Mouse (Mus musculus): ENCODE data around the gene Gm26558. TPM values are rescaled to one million over a fixed set of nuclear protein-coding genes. Genes with fewer than 3 reads are reported as not detected.

Gene Gm26558
- not detected in 2 replicates for polyA plus RNA-seq (2011; ENCODE audit: insufficient read depth, insufficient read length, low replicate concordance, missing spikeins)

DNA sequence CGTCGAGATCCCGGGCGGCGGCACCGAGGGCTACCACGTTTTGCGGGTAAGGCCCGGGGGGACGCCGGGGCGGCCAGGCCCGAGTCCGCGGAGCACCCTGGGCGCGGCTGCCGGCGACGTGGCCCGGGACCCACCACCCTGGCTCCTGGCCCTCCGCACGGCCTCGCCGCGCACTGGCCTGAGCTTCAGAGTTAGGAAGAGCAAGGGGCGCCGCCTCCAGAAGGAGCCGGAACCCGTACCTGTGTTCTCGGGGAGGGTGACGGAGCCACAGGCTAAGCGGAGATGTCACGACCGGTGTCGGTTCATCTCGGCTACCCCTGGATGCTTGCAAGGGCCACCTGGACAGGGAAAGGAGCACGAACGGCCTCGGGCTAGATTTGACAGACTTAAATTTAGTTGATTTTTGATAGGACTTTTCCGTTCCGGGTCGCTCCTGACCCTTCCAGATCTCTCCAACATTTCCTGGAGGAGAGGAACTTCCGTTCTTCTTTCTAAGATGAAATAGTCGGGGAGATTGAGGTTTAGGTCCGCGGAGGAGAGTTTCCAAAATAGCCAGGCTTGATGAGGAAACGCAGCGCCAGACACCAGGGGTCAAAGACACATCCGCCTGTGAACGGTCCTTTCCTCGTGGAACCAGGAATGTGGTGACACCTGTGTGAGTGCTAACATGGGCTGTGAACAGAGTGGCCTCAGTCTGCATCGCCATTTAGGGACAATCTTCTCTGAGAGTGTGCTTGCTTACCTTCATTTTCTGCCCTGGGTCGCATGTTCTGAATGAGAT is at the start of gene Gm26558:
Gene Gm26558, minus strand, starts transcription at position 394 of the 781 bp plus-strand sequence.
- peak within 1 kb of the TSS; percentile 90 for H3K4me3 ChIP-seq (replicated peaks; ENCODE audit: control insufficient read depth, low read depth, low read length)
- H3K4me1 ChIP-seq (ENCODE audit: control insufficient read depth, insufficient read depth, low read length) = no peaks in the 10 kb centered on the region; the same call in 1 of the 2 replicates
- peak within 1 kb of the TSS; percentile 95 for H3K27ac ChIP-seq (ENCODE audit: control insufficient read depth, insufficient read depth, low read depth, low read length, poor library complexity)
- under 1% methylated on average over 54 of the region's 54 CpGs for WGBS
- TF ChIP-seq POLR2A (IDR thresholded peaks at IDR 0.05; ENCODE audit: borderline replicate concordance, control insufficient read depth, low read depth, low read length) (no peak), CTCF (IDR thresholded peaks at IDR 0.05; ENCODE audit: control insufficient read depth, insufficient read depth, low read length) (no peak)

DNA sequence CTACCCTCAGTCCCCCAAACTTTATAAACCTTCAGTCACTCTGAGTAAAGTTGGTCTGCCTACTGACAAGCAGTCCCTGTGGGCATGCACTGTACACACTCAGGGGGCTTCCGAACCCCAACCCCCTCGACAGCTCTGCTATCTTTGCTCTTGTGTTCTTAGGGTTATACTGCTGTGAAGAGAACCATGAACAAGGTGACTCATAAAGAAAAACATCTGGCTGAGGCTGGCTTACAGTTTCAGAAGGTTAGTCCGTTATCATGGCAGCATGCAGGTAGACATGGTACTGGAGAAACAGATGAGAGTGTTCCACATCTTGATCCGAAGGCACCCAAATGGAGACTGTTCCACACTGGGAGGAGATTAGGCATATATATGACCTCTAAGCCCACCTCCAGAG is 49.0 kb upstream of the Gm26558 start:
- 93% methylated on average over 4 of the region's 4 CpGs for WGBS
- TF ChIP-seq POLR2A (IDR thresholded peaks at IDR 0.05; ENCODE audit: borderline replicate concordance, control insufficient read depth, low read depth, low read length) = no peak
- TF ChIP-seq CTCF (IDR thresholded peaks at IDR 0.05; ENCODE audit: control insufficient read depth, insufficient read depth, low read length) = no peak
- H3K4me1 ChIP-seq (ENCODE audit: control insufficient read depth, insufficient read depth, low read length) = no peaks in the 10 kb centered on the region
- H3K27ac ChIP-seq (ENCODE audit: control insufficient read depth, insufficient read depth, low read depth, low read length, poor library complexity) = no peak overlapping the region
- H3K4me3 ChIP-seq (replicated peaks; ENCODE audit: control insufficient read depth, low read depth, low read length) = no peak overlapping the region

DNA sequence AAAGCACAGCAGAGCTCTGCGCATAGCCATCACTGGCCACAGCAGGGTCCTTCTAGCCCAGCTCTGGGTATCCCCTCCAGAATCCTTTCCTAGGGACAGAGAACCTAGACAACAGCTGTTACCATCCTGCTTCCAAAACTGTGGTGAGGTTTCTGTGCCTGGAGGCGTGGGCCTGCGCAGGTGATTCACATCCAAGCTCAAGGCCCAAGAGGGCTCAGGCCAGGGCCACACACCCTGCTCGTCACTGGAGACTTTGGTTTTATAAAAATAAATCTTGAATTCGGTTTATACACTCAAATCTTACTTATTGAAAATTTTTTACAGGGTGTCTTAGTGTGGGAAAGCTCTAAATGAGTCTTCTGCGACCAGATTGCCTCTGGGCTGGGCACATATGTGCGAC is 48.3 kb upstream of the Gm26558 start:
- 95% methylated on average over 7 of the region's 7 CpGs for WGBS
- Histone ChIP-seq H3K4me3 (replicated peaks; ENCODE audit: control insufficient read depth, low read depth, low read length) (no peak overlapping the region), H3K27ac (ENCODE audit: control insufficient read depth, insufficient read depth, low read depth, low read length, poor library complexity) (no peak overlapping the region), H3K4me1 (ENCODE audit: control insufficient read depth, insufficient read depth, low read length) (no peaks in the 10 kb centered on the region)
- TF ChIP-seq POLR2A (IDR thresholded peaks at IDR 0.05; ENCODE audit: borderline replicate concordance, control insufficient read depth, low read depth, low read length) (no peak), CTCF (IDR thresholded peaks at IDR 0.05; ENCODE audit: control insufficient read depth, insufficient read depth, low read length) (no peak)

DNA sequence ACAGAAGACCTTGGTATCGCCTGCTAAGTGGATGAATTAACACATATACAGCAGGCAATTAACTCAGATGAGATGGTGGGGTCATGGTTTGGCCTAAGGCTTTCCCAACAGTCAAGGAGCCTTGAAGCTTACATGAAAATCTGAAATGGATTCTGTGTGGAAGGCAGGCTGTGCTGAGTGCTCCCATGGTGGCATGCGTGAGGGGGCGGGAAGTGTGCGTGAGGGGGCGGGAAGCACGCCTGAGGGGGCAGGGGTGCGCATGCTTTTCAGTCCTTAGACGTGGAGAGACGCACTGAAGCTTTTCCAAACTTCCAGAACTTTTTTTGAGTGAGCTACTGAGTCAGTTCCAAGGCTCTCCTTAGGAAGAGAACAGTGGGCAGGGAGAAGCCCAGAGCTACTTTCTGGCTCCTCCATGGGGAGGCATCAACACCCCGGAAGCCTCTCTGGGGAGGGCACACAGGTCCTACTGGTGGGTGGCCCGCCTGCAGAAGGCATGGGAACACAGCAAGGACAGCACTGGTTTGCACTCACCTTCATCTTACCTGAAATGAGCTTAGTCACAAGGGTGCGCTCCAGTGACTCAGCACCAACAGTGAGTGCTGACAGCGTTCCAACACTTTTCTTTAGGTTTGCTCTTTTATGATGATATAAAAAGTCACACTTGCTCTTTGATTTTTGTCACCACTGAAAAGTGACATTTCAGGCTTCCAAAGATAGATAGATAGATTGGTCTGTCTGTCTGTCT is 47.2 kb upstream of the Gm26558 start:
- WGBS = 89% methylated on average over 13 of the region's 13 CpGs
- H3K4me1 ChIP-seq (ENCODE audit: control insufficient read depth, insufficient read depth, low read length) = no peaks in the 10 kb centered on the region
- TF ChIP-seq CTCF (IDR thresholded peaks at IDR 0.05; ENCODE audit: control insufficient read depth, insufficient read depth, low read length) (no peak), POLR2A (IDR thresholded peaks at IDR 0.05; ENCODE audit: borderline replicate concordance, control insufficient read depth, low read depth, low read length) (no peak)
- H3K4me3 ChIP-seq (replicated peaks; ENCODE audit: control insufficient read depth, low read depth, low read length) = no peak overlapping the region
- no peak overlapping the region for H3K27ac ChIP-seq (ENCODE audit: control insufficient read depth, insufficient read depth, low read depth, low read length, poor library complexity)

DNA sequence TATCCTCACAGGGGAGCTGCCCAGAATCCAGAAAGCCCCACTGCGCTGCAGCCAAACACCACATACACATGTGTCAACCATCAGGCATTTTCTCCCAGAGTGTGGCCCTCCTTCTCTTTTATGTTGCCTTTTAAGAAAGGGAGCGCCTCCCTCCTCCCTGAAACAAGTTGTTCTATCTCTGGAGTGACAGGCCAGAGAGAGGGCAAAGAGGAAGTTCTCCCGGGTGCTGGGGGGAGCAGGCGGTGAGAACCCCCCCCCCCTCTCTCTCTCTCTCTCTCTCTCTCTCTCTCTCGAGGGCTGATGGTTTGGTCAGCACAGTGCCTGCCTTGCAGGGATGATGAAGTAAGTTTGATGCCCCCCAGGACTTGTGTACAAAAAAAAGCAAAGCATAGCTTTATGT is 40.5 kb upstream of the Gm26558 start:
- WGBS = 15% methylated on average over 5 of the region's 5 CpGs
- H3K27ac ChIP-seq (ENCODE audit: control insufficient read depth, insufficient read depth, low read depth, low read length, poor library complexity) = no peak overlapping the region
- TF ChIP-seq POLR2A (IDR thresholded peaks at IDR 0.05; ENCODE audit: borderline replicate concordance, control insufficient read depth, low read depth, low read length) (no peak), CTCF (IDR thresholded peaks at IDR 0.05; ENCODE audit: control insufficient read depth, insufficient read depth, low read length) (no peak)
- H3K4me1 ChIP-seq (ENCODE audit: control insufficient read depth, insufficient read depth, low read length) = no peaks in the 10 kb centered on the region; the same call in 1 of the 2 replicates
- no peak overlapping the region for H3K4me3 ChIP-seq (replicated peaks; ENCODE audit: control insufficient read depth, low read depth, low read length)

DNA sequence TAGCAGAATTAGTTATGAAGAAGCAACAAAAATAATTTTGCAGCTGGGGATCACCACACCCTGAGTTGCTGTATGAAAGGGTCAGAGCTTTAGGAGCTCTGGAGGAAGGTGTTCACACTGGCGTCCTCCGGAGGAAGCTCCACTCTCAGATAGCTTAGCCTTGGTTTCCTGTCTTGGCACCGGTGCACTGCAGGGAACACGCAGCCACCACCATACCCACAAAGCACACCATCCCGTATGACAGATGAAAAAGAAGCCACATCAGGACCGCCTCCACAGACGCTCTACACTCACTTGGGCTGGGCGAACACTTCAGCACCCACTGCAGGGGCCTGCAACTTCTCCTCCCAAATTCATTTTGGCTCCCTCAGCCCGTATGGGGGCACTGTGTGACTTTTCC is 39.7 kb upstream of the Gm26558 start:
- H3K4me3 ChIP-seq (replicated peaks; ENCODE audit: control insufficient read depth, low read depth, low read length) = no peak overlapping the region
- 8% methylated on average over 9 of the region's 9 CpGs for WGBS
- TF ChIP-seq CTCF (IDR thresholded peaks at IDR 0.05; ENCODE audit: control insufficient read depth, insufficient read depth, low read length) (no peak), POLR2A (IDR thresholded peaks at IDR 0.05; ENCODE audit: borderline replicate concordance, control insufficient read depth, low read depth, low read length) (no peak)
- no peaks in the 10 kb centered on the region; the same call in 1 of the 2 replicates for H3K4me1 ChIP-seq (ENCODE audit: control insufficient read depth, insufficient read depth, low read length)
- no peak overlapping the region for H3K27ac ChIP-seq (ENCODE audit: control insufficient read depth, insufficient read depth, low read depth, low read length, poor library complexity)

DNA sequence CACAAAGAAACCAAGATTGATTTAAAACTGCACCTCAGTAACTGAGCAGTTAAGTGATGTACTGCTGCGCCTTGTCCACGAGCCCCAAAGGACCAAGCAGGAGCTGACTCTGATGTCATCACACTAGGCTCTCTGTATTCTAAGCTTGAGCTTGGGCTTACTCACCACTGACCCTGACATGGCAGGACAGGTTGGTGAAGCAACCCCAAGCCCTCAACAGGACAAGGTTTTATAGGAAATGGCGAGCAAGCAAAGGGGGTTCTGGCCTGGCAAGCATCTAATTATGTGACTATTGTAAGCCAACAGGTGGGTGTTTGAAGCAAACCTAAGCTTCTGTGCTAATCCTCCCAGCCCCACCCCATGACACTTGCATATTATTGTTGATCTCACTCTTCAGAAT is 38.9 kb upstream of the Gm26558 start:
- TF ChIP-seq CTCF (IDR thresholded peaks at IDR 0.05; ENCODE audit: control insufficient read depth, insufficient read depth, low read length) = no peak
- no peak for TF ChIP-seq POLR2A (IDR thresholded peaks at IDR 0.05; ENCODE audit: borderline replicate concordance, control insufficient read depth, low read depth, low read length)
- no peak overlapping the region for H3K27ac ChIP-seq (ENCODE audit: control insufficient read depth, insufficient read depth, low read depth, low read length, poor library complexity)
- H3K4me3 ChIP-seq (replicated peaks; ENCODE audit: control insufficient read depth, low read depth, low read length) = no peak overlapping the region
- 85% methylated on average over 3 of the region's 3 CpGs for WGBS
- H3K4me1 ChIP-seq (ENCODE audit: control insufficient read depth, insufficient read depth, low read length) = no peaks in the 10 kb centered on the region; the same call in 1 of the 2 replicates

DNA sequence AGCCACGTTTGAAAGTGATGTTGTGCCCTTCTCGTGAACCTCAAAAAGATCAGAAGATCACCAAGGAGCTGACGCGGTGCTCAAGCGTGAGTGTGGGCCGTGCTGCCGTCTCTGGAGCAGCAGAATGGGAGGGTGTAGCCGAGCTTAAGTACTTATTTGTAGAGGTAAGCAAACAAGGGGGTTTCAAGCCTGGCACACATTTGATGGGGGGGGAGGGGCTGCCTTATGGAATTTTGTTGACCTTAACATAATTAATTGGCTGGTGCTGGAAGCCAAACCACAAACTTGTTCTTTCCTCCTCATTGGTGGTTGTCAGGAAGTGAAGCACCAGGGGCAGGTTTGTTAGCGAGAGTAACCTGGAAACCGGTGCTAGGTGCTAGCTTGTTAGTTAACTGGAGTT is 33.8 kb upstream of the Gm26558 start:
- Histone ChIP-seq H3K27ac (ENCODE audit: control insufficient read depth, insufficient read depth, low read depth, low read length, poor library complexity) (no peak overlapping the region), H3K4me3 (replicated peaks; ENCODE audit: control insufficient read depth, low read depth, low read length) (no peak overlapping the region), H3K4me1 (ENCODE audit: control insufficient read depth, insufficient read depth, low read length) (no peaks in the 10 kb centered on the region)
- TF ChIP-seq POLR2A (IDR thresholded peaks at IDR 0.05; ENCODE audit: borderline replicate concordance, control insufficient read depth, low read depth, low read length) = no peak
- no peak for TF ChIP-seq CTCF (IDR thresholded peaks at IDR 0.05; ENCODE audit: control insufficient read depth, insufficient read depth, low read length)
- WGBS = 86% methylated on average over 10 of the region's 10 CpGs

Data from bone marrow, adult 2 months (tissue).